Mouse (Mus musculus) heart, postnatal 0 days (tissue): Measurements from ENCODE around the gene Mrpl39. TPM values are rescaled to one million over a fixed set of nuclear protein-coding genes. Genes with fewer than 3 reads are reported as not detected.
A peak's percentile ranks its signal among the peaks of the same experiment; 100 is the strongest.

Source experiments
- ATAC-seq: fragments of 200-750 bp; cut with Nextera tagmentation; 2 replicates; pipeline ENCODE4 v1.8.0; 2017; ENCODE audit warnings: low read depth, moderate number of reproducible peaks, moderate library complexity; ENCODE audit not compliant: insufficient read depth
- DNase-seq: peaks from one replicate; pipeline ENCODE4 v3.0.0-alpha.2; 2016; ENCODE audit warnings: low spot score
- H3K27ac ChIP-seq: fragments of 300-500 bp; sonication (generic); 2 replicates; pipeline ENCODE4 v1.5.1; 2014; ENCODE audit warnings: low read depth, mild to moderate bottlenecking
- H3K27me3 ChIP-seq: fragments of 300-500 bp; sonication (generic); 2 replicates; pipeline ENCODE4 v1.6.1; 2014; ENCODE audit warnings: low read length, mixed read lengths; ENCODE audit not compliant: control insufficient read depth, insufficient read depth
- H3K36me3 ChIP-seq: fragments of 300-500 bp; sonication (generic); replicated peaks from 2 replicates; pipeline ENCODE4 v1.6.1; 2014; ENCODE audit warnings: low read length, mixed read lengths; ENCODE audit not compliant: control insufficient read depth, insufficient read depth
- H3K4me1 ChIP-seq: fragments of 300-500 bp; sonication (generic); 2 replicates; pipeline ENCODE4 v1.6.1; 2014; ENCODE audit warnings: antibody characterized with exemption; ENCODE audit not compliant: control insufficient read depth, insufficient read depth
- H3K4me2 ChIP-seq: fragments of 300-500 bp; sonication (generic); 2 replicates; pipeline ENCODE4 v1.6.1; 2014; ENCODE audit warnings: low read depth, mild to moderate bottlenecking, low read length, moderate library complexity
- H3K4me3 ChIP-seq: fragments of 300-500 bp; sonication (generic); 2 replicates; pipeline ENCODE4 v1.5.1; 2014; ENCODE audit warnings: low read depth, low read length
- H3K9ac ChIP-seq: fragments of 300-500 bp; sonication (generic); replicated peaks from 2 replicates; pipeline ENCODE4 v1.6.1; 2014; ENCODE audit warnings: low read depth, low read length, mixed read lengths
- H3K9me3 ChIP-seq: fragments of 300-500 bp; sonication (generic); replicated peaks from 2 replicates; pipeline ENCODE4 v1.6.1; 2016; ENCODE audit warnings: low read length; ENCODE audit not compliant: control insufficient read depth
- CTCF ChIP-seq: IDR thresholded peaks from 2 replicates; pipeline ENCODE4 v1.5.1; 2016; ENCODE audit warnings: antibody characterized with exemption, control low read depth, low read depth
- EP300 ChIP-seq: IDR thresholded peaks from 2 replicates; pipeline ENCODE4 v1.6.1; 2016; ENCODE audit warnings: antibody characterized with exemption, low read depth
- WGBS: fragments of 180-500 bp; shearing (Covaris S2); extraction: QIAGEN DNeasy Blood & Tissue Kit; methylation state at CpG from one replicate; pipeline ENCODE4 v1.1.7; 2014; 5-methylcytosine and 5-hydroxymethylcytosine counted together
- microRNA counts: library from miRNA; unstranded; fragments of <30 nt; microRNA quantifications from one replicate; lab custom pipeline; 2015
- microRNA-seq: library from miRNA; unstranded; fragments of <30 nt; microRNA quantifications from one replicate; pipeline ENCODE4, GENCODE M21; 2016
- polyA plus RNA-seq: library from polyadenylated mRNA; unstranded; fragments of >200 nt; fragmentation: Nextera tagmentation; extraction: Ambion mirVana; gene quantifications from 2 replicates; pipeline ENCODE4 v1.2.1, GENCODE M21; 2015
- total RNA-seq: library from RNA; depleted of rRNA; stranded (reverse); fragments of >200 nt; gene quantifications from 2 replicates; pipeline ENCODE4 v1.2.3, GENCODE M21; 2014; ENCODE audit warnings: low replicate concordance; rRNA removed

The Mrpl39 gene
- total and polyA plus RNA-seq, 2 experiments from 2014 or later: 24.8 to 48.9 TPM

GRCm38 (mm10) chr16:84677292-84677691, 58.2 kb downstream of the Mrpl39 start:
- 79% methylated on average over 3 of the region's 3 CpGs for WGBS
- no peak for TF ChIP-seq EP300
- no peak for TF ChIP-seq CTCF
- DNase-seq: no peak
- Histone ChIP-seq H3K9ac (no peak overlapping the region), H3K36me3 (no peaks in the 10 kb centered on the region), H3K9me3 (no peaks in the 10 kb centered on the region), H3K27ac (no peak overlapping the region), H3K4me3 (no peak overlapping the region), H3K27me3 (no peaks in the 10 kb centered on the region), H3K4me2 (no peak overlapping the region), H3K4me1 (no peaks in the 10 kb centered on the region)
- ATAC-seq: no peak

MicroRNAs within 50 kb of the gene (microRNA counts, 519-probe panel; counts per million panel counts)
- microRNA mmu-miR-155 (lab: Ali Mortazavi, UCI): 6,528 counts per million, percentile 80 among the panel's probes with 10 or more counts

Small RNA genes lying within 50 kb of the gene (microRNA-seq; reads per million reads assigned to microRNA genes)
- 230 reads per million, percentile 66 among the genes with 10 or more reads in this experiment for gene Mir155

Other genes with a start within 250 kb of the Mrpl39 start
- gene A730009L09Rik, start 220.6 kb downstream of the Mrpl39 start, total RNA-seq: not detected in 2 replicates
- gene A730009L09Rik, start 220.6 kb downstream of the Mrpl39 start, polyA plus RNA-seq: not detected in 2 replicates
- 20.0 and 28.0 TPM in 2 replicates for gene Jam2, start 38.4 kb upstream of the Mrpl39 start, total RNA-seq
- 17.4 and 20.1 TPM in 2 replicates for gene Jam2, start 38.4 kb upstream of the Mrpl39 start, polyA plus RNA-seq
- gene Gabpa, start 99.2 kb upstream of the Mrpl39 start, total RNA-seq: 19.7 and 34.9 TPM in 2 replicates
- 20.3 and 21.1 TPM in 2 replicates for gene Gabpa, start 99.2 kb upstream of the Mrpl39 start, polyA plus RNA-seq
- 301 and 405 TPM in 2 replicates for gene Atp5j, start 99.9 kb upstream of the Mrpl39 start, total RNA-seq
- gene Atp5j, start 99.9 kb upstream of the Mrpl39 start, polyA plus RNA-seq: 3,491 and 3,728 TPM in 2 replicates